Mouse (Mus musculus) adrenal gland, postnatal 14 days (tissue): ENCODE data around the gene B3gnt2. TPM values are rescaled to one million over a fixed set of nuclear protein-coding genes. Genes with fewer than 3 reads are reported as not detected.

Source experiments
- DNase-seq: peaks from one replicate; pipeline ENCODE4 v3.0.0; 2021; ENCODE audit warnings: mixed read lengths
- total RNA-seq: library from RNA; stranded (reverse); gene quantifications from 2 replicates; pipeline ENCODE4 v1.2.3, GENCODE M21; 2021

Gene B3gnt2
- total RNA-seq, 1 experiment from 2014 or later, result 43.9 TPM

DNA sequence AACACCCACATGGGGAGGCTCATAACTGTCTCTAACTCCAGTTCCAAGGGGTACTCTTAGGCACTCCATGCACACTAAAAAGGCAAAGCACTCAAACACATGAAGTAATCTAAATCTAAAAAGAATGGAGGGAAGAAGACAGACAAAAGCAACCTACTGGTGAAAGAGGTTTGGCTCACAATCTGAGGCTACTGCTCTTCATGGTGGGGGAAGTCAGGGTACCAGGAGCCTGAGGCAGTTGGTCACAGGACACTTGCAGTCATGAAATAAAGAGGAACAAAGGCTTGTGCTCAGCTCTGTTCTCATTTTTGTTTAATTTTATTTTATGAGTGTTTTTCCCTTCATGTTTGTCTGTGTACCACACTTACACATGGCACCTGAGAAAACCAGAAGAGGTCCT lies 45.6 kb downstream of the B3gnt2 start:
- DNase-seq, result no peak

DNA sequence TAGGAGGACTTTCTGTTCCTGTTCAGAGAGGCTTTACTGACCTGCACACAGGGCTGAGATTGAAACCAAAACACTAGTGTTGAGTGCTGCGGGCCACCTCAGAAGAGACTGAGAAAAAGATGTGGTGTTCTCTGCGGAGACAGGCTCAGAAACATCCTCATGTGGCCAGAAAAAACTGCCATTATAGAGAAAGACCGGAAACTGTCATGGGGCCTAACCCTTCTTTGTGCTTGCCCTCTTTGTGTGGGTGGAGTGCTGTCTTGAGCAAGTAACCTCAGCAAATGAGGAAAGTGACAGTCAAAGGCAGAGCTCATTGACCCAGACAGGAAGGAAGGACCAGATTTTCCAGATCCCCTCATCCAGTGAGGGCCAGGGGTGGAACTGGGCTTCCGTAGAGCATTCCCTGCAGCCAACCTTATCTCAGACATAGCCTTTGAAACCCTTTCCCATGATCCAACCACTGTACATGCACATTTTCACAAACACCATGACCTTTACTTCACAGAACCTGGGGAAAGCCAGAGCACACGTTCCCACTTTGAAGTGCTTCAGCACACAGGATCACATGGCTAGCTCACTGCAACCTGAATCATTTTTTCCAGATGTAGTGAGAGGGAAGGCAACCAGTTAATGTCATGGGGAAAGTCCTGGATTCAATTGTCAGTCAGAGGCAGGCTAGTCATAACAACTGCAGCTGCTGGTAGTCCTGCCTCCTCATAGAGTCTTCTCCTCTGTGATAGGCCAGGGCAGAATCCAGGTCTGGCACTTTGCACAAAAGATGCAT lies 46.6 kb downstream of the B3gnt2 start:
- DNase-seq, result no peak

DNA sequence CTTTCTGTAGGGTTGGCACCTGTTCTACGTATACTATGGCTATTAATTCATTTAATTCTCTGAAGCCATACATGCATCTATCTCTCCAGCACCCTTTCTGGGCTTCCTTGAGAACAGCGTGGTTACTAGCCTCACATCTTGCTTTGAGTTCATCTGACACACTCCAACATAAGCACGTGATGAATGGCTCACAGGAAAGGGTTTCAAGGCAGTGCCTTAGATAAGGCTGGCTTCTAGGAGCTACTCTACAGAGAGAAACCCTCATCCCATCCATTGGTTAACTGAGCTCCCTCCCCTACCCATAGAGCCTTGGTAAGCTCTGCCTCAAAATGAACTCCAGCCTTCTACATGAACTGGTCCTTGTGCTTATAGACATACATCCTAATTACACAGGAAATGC lies 47.3 kb downstream of the B3gnt2 start:
- no peak for DNase-seq

DNA sequence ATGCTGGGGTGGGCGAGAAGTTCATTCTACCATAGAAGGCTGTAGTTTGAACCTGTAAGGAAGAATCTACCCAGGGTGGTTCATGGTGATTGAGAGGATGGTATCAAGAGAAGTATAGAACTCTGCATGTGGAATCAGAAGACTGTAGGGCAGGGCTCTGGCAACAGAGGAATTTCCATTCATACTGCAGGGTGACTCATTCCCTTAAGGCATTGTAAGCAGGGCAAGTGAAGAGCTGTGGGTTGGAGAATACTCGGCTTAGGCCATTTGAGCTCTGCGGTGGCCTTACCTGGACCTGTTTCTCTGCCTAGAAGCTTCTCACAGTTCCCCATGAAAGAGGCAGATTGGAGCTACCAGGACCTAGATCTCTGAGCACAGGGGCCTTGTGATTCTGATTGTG lies 49.3 kb downstream of the B3gnt2 start:
- DNase-seq, result no peak

DNA sequence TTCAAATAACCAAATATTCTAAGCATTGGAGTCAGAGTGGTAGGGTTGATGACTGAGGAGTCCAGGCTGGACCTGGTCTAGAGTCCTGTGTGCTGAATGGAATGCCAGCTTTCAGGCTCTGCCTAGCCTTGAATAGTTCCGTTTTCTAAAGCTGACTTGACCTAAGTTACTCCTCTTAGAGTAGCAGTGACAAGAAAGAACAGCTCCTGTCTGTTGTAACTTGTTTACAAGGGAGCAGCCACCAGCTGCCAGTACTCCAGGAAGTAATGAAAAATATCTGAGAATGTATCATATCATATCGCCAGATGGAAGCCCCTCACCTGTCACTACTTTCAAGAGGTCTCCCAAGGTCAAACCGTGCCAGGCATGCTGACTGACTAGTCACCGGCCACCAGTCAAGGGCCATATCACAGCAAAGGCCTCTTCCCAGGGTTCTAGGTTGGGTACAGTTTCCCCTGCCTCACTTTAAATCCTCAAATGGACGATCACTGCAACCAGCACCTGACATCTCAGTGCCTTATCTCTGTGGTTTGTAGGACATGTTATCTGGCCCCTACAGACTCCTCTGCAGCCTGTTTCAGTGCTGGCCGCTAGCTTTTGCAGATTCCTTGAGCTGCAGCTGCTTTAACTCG lies 51.2 kb downstream of the B3gnt2 start:
- DNase-seq, result no peak

DNA sequence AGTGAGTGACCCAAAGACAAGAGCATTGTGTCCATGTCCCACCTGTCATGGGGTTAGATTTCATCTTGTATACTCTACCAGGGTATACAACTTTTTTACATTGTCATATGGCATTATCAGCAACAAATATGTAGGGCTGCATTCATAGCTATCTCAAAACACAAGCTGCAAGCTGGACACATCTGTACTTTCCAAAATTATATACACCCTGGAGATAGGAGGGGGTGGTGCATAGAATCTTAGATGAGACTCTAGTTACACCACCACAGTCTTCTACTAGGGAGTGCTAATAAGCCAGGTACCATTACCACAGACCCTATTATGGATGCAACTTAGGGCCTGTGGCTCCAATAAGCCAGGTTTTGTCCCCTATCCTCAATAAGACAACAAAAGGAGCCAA lies 52.7 kb downstream of the B3gnt2 start:
- no peak for DNase-seq

DNA sequence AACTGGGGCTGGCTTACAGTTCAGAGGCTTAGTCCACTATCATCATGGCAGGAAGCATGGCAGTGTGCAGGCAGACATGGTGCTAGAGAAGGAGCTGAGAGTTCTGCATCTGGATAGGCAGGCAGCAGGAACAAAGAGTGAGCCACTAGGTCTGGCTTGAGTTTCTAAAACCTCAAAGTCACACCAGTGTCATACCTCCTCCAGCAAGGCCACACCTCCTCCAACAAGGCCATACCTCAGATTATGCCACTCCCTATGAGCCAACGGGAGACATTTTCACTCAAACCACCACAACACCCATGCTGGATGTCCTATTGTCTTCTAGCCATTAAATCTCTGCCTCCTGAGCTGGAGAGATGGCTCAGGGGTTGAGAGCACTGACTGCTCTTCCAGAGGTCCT lies 55.6 kb downstream of the B3gnt2 start:
- DNase-seq, result no peak

DNA sequence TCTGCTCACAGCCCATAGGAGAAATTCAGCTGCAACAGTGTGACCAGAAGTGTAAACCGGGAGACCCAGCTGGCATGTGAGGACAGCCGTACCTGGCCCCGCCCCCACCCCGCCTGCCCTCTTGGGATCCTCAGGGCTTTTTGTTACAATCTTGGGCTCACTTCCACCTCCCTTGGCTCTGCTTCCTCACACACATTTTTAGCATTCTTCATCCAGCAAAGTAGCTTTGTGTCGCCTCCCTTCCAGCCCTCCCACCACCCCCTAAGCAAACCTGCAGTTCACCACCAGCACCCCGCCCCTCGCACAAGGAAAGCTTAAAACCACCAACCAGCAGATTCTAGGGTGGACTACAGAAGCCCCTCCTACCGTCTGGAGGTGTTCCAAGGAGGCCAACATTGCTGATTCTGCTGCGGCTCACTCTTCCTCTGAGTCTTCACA lies 60.8 kb downstream of the B3gnt2 start:
- no peak for DNase-seq

DNA sequence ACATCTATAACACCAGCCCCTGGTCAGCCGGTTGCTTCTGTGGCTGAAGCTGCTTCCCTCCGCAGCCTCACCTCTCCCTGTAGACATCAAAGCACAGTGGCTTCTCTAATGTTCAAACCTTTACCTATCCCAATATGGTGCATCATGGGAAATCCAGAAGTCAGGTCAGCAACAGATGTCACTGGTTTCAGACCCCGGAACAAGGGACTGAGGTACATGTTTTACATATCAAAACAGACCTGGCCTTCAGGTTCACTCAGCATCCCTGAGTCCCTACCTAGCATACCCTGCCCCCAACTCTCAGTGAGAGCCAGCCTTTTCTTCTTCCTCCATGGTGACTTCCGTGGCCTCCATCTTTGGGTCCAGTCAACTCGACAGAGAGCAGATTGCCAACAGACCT lies 61.8 kb downstream of the B3gnt2 start:
- DNase-seq, result no peak

DNA sequence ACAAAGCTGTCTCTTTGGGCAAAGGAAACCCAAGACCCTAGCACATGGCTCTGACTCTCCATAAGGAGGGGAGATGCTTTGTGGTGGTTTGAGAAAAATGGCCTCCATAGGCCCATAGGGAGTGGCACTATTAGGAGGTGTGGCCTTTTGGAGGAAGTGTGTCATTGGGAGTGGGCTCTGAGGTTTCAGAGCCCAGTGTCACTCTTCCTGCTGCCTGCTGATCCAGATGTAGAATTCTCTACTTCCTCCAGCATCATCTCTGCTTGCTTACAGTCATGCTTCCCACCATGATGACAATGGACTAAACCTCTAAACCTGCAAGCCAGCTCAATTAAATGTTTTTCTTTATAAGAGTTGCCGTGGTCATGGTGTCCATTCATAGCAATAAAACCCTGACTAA lies 66.0 kb downstream of the B3gnt2 start:
- no peak for DNase-seq

DNA sequence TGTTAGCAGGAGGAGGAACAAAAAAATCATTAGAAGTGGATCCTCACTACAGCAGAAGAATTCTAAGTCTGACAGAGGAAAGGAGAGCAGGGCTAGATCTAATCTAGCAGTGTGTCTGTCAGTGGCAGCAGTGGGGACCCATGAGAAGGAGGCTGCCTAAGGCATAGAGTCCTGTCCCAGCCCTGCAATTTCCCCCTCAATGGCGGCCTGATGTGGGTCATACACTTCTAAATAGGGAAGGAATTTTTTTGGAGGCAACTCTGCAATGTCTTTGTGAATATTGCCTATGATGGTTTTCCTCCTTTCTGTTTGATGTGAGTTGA lies 66.9 kb downstream of the B3gnt2 start:
- no peak for DNase-seq

DNA sequence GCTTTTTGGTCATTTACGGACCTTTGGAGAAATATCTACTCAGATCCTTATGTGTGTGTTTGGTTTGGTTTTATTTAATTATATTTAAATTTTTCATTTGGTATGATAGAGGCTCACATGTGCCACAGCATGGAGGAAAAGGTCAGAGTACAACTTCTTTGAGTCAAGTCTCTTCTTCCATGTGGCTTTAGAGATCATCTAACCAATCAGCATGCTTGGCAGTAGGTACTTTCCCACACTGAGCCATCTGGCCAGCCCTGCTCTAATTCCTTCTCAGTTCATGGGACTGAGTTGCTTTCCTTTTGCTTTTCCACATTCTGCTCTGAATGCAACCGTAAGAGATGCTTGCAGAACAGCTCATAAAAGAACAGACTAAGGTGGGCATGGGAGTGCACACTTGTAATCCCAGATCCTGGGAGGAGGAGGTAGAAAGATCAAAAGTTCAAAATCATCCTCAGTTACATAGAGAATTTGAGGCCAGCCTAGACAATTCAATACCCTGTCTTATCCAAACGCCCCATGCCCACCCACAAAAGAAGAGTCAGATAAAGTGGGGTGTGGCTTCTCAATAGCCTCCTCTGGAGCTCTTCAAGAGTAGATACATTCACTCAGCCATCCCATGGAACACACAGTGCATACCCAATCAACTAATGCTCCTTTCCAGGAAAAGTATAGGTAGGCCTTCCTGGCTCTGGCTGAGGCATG lies 67.4 kb downstream of the B3gnt2 start:
- DNase-seq, result no peak

DNA sequence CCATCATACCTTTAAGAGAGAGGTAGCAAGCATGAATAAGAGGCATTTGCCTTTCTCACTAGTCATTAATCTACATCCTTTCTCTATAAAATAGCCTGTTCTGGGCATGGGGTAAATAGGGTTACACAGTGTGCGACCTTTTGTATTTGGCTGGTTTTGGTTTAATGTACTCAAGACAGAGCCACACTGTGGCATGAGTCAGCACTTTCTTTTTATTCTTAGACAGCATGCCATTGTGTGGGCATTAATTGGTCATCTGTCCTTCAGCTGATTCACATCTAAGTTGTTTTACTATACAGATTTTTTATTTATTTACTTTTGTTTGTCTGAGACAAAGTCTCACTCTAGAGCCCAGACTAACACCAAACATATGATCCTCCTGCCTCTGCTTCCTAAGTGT lies 68.6 kb downstream of the B3gnt2 start:
- no peak for DNase-seq

DNA sequence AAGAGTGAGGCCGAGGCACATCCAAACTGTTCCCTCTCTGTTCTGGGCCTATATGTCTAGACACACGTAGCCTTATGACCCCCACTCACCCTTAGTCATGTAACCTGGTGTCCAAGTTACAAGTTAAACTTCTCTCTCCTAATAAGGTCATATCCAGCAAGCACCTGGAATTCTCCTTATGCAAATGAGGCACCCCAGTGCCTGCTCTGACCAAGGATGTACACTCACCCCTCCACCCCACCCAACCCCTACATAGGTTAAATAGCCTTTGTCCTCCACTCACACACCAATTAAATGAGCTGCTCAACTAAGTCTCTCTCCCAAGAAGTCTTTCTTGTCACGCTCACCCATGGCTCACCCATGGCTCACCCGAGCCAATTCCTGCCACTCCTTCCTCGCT lies 69.0 kb downstream of the B3gnt2 start:
- no peak for DNase-seq

DNA sequence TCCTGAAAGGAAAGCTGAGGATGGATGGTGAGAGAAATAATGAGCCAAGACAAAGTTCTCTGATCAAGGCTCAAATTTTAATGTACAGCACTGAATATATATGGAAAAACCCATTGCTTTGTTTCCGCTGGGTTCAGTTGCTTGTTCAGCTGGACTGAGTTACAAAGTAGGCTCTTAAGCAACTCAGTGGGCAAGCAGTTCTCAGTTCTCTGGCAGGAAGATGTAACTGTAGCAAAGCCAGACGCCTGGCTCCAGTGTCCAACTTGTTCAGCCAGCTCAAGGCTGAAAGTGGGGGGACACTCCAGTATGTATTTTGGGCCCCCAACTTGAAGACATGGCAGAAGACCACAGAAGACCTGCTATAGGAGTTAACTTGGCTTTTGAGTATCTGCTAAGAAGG lies 72.9 kb downstream of the B3gnt2 start:
- no peak for DNase-seq

DNA sequence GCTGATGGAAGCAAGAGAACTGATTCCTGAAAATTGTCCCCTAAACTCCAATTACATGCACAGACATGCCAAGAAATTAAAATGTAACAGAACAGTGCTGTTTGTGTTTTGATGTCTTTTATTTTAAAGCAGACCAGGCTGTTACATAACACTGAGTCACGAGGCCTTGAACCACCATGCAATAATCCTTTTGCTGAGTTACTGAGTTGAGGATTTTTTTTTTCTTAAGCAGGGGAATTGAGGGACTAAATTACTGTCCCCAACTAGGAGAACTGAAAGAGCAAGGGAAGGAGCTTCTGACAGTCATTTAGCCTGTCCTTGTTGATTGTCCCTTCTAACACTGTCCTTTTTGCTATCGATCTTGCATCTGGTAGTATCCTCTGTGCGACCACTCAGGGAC lies 76.3 kb downstream of the B3gnt2 start:
- DNase-seq, result peak; percentile 50

DNA sequence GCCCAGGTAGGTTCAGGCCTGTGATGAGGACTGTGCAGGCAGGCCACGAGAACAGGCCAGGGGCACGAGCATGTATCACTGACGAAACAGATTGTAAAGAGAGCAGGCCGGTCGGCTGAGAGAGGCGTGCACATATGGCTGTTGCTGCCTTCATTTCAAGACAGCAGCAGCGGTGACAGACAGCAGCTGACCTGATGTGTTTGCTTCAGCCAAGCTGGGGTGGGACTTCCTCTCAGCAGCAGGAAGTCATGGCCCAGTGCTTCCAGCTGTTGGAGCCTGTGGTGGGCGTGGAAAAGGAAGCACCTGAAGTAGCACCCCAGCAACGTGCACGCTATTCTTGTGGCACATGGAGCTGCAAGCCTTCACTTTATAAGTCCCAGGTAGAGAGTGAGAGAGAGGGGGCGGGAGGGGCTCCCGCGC lies 78.0 kb downstream of the B3gnt2 start:
- DNase-seq, result no peak

DNA sequence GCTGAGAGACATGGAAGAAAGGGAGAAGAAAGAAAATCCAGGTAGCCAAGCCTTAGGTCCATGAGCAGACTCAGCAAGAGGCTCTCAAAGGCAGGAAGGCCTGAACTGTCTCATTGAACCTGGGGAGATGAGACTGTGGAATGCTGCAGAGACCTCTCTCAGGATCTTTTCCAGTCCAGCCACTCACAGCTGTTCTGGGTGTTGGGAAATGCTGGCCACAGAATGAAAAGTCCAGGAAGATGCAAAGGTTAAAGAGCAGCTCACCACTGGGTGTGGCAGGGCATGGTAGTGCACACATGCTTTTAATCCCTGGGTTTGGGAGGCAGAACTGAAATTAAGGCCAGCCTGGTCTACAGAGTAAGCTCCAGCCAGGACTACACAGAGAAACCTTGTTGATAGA lies 79.6 kb downstream of the B3gnt2 start:
- DNase-seq, result no peak

DNA sequence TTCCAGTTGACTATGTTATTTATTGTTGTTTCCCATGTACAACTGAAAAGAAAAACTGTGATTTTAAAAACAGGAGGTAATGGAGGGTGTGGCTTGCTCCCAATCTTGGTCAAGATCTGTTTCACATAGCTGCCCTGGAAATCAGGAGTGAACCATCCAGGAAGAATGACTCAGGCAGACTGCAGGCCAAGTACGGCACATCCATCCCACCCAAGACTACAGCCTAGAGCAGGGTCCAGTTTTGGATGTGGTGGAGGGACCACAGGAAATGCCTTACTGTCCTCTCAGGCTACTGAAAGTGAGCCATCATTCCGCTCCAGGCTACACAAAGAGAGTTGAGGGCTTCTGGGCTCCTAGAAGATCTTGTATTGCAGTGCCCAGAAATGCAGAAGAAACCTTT lies 80.0 kb downstream of the B3gnt2 start:
- DNase-seq, result peak; percentile 39

DNA sequence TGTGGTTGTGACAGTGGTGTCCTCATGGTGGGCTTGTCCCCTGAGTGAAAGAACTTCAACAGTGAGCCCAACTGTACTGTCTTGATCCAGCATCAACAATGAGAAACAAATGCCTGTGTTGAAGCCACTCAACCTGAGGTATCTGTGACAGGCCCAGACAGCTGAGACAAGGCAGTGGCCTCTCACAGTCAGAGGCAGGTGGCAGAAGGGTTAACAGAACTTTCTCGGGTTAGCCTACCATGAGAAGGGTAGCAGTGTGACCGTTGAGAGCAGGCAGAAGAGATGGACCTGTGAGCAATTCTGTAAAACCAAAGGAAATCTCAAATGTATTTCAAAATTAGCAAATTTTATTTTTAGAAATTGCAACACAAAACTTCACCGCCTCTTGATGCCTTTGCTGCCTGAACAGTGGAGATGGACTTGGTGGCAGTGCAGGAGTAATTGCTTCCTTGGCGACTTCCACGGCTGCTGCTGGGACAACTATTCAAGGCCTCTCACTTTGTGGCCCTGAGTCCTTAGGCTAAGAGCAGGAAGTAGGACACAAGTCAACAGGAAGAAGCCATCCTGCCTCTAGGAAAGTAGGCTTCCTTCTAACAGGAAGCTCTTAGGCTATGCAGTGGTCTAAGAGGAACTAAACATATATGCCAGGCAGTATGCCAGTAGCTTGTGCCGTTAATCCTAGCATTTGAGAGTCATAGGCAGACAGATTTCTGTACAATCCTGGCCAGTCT lies 80.8 kb downstream of the B3gnt2 start:
- DNase-seq, result peak; percentile 35

DNA sequence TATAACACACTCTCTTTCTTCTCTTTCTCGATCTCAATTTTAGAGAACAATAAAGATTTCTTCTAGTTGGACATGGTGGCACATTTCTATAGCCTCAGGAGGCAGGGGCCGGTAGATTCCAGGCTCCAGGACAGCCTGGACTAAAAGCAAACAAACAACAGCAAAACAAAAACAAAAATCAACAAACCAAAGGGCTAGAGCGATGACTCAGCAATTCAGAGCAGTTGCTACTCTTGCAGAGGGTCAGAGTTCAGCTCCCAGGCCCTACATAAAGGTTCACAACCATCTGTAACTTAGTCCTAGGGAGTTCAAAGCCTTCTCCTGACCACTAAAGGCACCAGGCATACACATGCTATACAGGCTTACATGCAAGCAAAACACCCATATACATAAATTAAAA lies 82.2 kb downstream of the B3gnt2 start:
- no peak for DNase-seq

DNA sequence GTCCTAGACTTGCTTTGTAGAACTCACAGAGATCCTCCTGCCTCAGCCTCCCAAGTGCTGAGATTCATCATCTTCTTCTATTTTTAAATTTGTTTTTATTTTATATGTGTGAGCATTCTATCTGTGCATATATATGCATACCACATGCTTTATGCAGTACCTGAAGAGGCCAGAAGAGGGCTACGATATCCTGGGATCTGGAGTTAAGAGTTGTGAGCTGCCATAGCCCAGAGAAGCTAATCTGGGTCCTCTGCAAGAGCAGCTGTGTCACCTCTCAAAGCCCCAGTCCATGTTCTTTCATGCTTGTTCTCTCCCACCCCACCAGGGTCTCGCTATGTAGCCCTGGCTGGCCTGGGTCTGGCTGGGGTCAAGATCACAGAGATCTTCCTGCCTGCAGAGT lies 83.2 kb downstream of the B3gnt2 start:
- no peak for DNase-seq

DNA sequence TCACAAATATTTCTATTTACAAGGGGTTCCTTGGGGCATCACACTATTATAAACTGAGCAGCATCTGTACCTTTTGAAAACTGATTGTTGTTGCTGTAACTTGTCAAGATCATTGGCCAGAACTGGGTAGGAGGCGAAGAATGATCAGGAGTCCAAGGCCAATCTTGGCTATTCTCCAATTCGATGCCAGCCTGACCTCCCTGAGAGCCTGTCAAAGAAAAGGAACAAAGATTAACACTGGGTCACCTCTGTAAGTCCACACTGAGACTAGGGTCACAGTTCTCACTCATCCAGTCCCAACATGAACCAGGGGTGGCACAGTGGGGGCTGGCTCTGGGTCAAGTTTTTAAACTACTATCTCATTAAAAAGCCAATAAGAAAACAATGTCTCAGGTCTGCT lies 85.9 kb downstream of the B3gnt2 start:
- DNase-seq, result no peak
